ENCODE assay signal across 1 mouse cellular context in genomic region chr3:90266901-90267775, GRCm38 (mm10).
TF ChIP-seq lines count a peak whose summit lies in the region.

No protein-coding gene starts in this region.

TF ChIP-seq in CH12.LX, 34 proteins besides CTCF, POLR2A, EP300 and RAD21:
- TF ChIP-seq MAFK (IDR thresholded peaks at IDR 0.05; ENCODE audit: insufficient replicate concordance, low read length) (no peak), MAZ (IDR thresholded peaks at IDR 0.05; ENCODE audit: low read depth, low read length) (no peak), HCFC1 (IDR thresholded peaks at IDR 0.05; ENCODE audit: low read depth, low read length) (no peak), USF2 (conservative IDR thresholded peaks at IDR 0.05; ENCODE audit: low read depth, low read length) (no peak), MEF2A (IDR thresholded peaks at IDR 0.05; ENCODE audit: borderline replicate concordance, low read depth, low read length) (0 out of 2 replicates have a peak, but pooled peaks have one; percentile 24), NELFE (IDR thresholded peaks at IDR 0.05; ENCODE audit: low read depth, low read length) (no peak), ELF1 (IDR thresholded peaks at IDR 0.05; ENCODE audit: low read depth, low read length) (0 out of 2 replicates have a peak, but pooled peaks have one; percentile 27), NRF1 (IDR thresholded peaks at IDR 0.05; ENCODE audit: low read depth, low read length) (no peak)
TF ChIP-seq in CH12.LX: peak in this region for 2.
